Mouse (Mus musculus) splenic B cell, adult 2 months (primary cell): Measurements from ENCODE around the gene Gas2l1.

Experiments
- DNase-seq: peaks from one replicate; pipeline ENCODE4 v3.0.0-alpha.2; 2011; ENCODE audit warnings: low read depth, low spot score
- H3K27me3 ChIP-seq: 2 replicates; pipeline ENCODE4 v1.6.1; 2012; ENCODE audit warnings: mild to moderate bottlenecking, low read length, moderate library complexity, mixed read lengths; ENCODE audit not compliant: control insufficient read depth, poor library complexity, insufficient read depth, severe bottlenecking
- H3K36me3 ChIP-seq: 2 replicates; pipeline ENCODE4 v1.6.1; 2012; ENCODE audit warnings: mild to moderate bottlenecking, low read length, moderate library complexity, mixed read lengths; ENCODE audit not compliant: control insufficient read depth, poor library complexity, insufficient read depth, severe bottlenecking

Gene Gas2l1

GRCm38 (mm10) chr11:5065056-5065821 is at the start of gene Gas2l1:
TSS of gene Gas2l1 (minus strand) at chr11:5065327.
- DNase-seq, result peak; percentile 67
- Histone ChIP-seq H3K27me3 (no peaks in the 10 kb centered on the region), H3K36me3 (peaks cover 3% of the 10 kb centered on the region)

DNA sequence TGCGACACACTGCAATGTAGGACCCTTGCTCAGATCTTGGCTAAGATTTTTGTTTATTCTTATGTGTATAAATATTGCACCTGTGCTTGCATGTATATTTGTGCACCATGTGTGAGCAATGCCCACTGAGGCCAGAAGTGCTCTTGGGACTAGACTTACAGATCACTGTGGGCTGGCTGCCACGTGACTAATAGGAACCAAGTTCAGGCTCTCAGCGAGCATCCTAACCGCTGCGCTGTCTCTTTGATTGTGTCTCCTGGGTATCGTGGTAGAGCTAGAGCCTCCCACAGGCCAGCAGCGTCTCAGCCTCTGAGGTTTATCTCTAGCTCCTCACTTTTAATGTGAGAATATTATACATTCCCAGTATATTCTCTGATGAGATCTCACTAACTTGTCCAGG is 48.5 kb upstream of the Gas2l1 start:
- no peaks in the 10 kb centered on the region for H3K36me3 ChIP-seq
- no peak for DNase-seq

GRCm38 (mm10) chr11:5109441-5109840 is 44.3 kb upstream of the Gas2l1 start:
- no peak for DNase-seq
- no peaks in the 10 kb centered on the region; the same call in 1 of the 2 replicates for H3K36me3 ChIP-seq
- H3K27me3 ChIP-seq, result no peaks in the 10 kb centered on the region

More for the DNA sequence above, 48.5 kb upstream of the Gas2l1 start:
- H3K27me3 ChIP-seq, result no peaks in the 10 kb centered on the region

- no peak for DNase-seq
- no peaks in the 10 kb centered on the region for H3K27me3 ChIP-seq
- no peaks in the 10 kb centered on the region; the same call in 1 of the 2 replicates for H3K36me3 ChIP-seq
Measured at GRCm38 (mm10) chr11:5103986-5104509, 38.9 kb upstream of the Gas2l1 start.

- DNase-seq, result no peak
- Histone ChIP-seq H3K36me3 (no peaks in the 10 kb centered on the region; the same call in 1 of the 2 replicates), H3K27me3 (no peaks in the 10 kb centered on the region)
Measured at GRCm38 (mm10) chr11:5102384-5102783, 37.3 kb upstream of the Gas2l1 start.

DNA sequence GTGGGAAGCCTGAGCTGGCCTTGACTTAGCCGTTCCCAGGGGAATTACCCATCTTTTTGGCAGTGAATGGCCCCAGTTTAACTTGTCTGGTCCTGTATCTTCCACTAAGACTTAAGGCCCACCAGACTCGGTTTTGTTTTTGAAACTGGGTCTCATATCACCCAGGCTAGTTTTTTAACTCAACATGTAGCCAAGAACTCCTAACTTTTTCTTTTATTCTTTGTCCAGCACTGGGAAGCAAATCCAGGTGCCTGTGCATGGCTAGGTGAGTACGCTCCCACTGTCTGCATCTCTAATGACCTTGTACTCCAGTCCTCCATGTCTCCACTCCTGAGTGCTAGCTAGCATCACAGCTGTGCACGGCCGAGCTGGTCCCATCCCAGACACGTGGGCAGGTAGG is 36.5 kb upstream of the Gas2l1 start:
- Histone ChIP-seq H3K36me3 (no peaks in the 10 kb centered on the region; the same call in 1 of the 2 replicates), H3K27me3 (no peaks in the 10 kb centered on the region)
- DNase-seq, result no peak

GRCm38 (mm10) chr11:5100801-5101200 is 35.7 kb upstream of the Gas2l1 start:
- no peak for DNase-seq
- Histone ChIP-seq H3K36me3 (no peaks in the 10 kb centered on the region), H3K27me3 (no peaks in the 10 kb centered on the region)

GRCm38 (mm10) chr11:5100283-5100682 is 35.2 kb upstream of the Gas2l1 start:
- peak; percentile 29 for DNase-seq
- Histone ChIP-seq H3K27me3 (no peaks in the 10 kb centered on the region), H3K36me3 (no peaks in the 10 kb centered on the region)

GRCm38 (mm10) chr11:5099576-5100183 is 34.6 kb upstream of the Gas2l1 start:
- Histone ChIP-seq H3K36me3 (no peaks in the 10 kb centered on the region), H3K27me3 (no peaks in the 10 kb centered on the region)
- DNase-seq, result peak; percentile 77

DNA sequence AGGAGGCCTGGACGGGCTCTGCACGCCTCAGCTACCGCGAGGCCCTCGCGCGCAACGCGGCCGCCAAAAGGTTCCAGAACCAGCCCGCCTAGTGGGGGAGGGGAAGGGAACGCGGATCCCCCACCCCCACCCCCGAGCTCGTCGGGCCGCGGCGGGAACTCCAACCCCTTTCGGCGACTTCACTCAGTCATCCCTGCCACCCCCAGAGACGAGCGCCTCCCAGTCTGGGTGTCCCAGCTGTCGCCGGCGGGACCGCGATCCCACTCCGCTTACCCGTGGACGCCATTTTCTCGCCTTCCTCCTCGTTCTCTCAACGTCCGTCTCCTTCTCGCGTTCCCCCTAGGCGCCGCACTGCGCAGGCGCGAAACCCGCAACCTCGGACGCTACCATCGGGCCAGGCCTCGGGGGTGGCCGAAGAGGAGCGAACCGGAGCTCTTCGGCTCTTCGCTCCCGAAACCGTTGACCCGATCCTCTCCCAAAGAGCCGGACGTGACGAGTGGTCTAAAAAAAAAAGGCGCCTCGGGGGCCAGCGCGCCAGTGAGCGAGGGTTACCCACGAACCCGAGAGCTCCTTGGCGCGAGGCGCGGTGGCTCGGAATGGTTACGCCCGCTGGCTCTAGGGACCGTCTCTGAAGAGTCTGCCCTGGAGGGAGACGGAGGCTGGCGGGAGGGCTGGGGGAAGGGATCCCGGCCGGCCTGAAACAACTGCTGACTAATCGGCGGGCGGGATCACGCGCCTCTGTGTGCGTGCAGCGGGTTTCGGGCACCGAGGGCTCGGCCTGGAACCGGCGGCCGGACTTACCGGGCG is 33.8 kb upstream of the Gas2l1 start, which contains the start of the genes Rhbdd3 and Ewsr1:
TSS of gene Rhbdd3 (plus strand) at position 191 of the 807 bp plus-strand sequence.
TSS of gene Ewsr1 (minus strand) at position 531 of the 807 bp plus-strand sequence.
- Histone ChIP-seq H3K27me3 (no peaks in the 10 kb centered on the region), H3K36me3 (no peaks in the 10 kb centered on the region)
- peak; percentile 97 for DNase-seq

DNA sequence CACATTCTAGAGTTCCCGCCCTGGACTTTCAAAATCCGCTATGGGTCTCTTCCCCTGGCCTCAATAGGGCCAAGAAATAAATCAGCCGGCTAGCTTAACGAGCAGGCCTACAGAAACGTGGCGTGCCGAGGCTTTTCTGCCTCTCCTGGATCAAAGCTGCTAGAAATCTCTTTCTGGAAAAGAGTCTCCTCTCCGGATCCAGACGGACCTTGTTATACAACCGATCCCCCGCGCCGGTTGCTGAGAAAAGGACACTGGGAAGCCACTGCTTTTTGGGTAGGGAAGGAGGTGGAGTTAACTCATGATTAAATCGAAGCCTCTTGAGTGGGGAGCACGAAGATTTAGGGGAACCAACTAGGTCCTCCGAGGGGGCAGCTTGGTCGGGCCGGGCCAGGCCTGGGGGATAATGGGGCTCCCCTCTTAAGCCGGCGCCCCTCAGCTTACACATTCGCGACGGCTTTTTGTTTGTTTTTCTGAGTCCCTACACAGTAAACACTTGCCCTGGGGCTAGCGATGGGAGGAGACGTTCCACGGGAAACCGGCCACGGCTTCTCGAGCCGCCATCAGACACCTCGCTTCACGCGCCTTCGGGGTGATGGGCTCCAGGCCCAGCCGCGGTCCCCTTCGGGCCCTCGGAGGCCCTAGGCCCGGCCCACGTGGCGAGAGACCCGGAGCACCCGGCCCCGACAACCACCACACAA is 33.1 kb upstream of the Gas2l1 start:
- H3K36me3 ChIP-seq, result no peaks in the 10 kb centered on the region
- DNase-seq, result peak; percentile 41
- no peaks in the 10 kb centered on the region for H3K27me3 ChIP-seq

DNA sequence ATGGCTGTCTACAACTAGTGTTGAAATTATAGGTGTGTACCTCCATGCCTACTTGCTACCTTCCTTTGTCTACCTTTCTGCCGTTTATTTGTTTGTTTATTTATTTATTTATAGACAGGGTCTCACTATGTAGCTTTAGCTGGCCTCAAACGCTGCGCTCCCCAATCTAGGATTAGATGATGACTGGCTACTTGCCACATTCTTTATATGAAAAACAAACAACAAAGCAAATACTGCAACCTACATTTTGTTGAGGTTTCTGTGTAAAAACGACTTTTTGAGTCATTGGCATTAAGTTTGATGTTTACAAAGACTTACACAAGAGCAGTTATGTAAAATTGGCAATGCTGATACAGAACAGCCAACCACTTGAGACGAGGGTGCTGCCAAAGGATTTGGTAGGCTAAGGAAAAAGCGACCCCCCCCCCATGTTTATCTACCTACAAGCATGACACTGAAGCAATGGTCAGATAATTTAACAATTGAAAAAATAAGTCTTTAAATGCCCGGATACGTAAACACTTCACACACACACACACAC is 31.4 kb upstream of the Gas2l1 start:
- no peaks in the 10 kb centered on the region for H3K27me3 ChIP-seq
- no peak for DNase-seq
- H3K36me3 ChIP-seq, result peaks cover 8% of the 10 kb centered on the region

- Histone ChIP-seq H3K27me3 (no peaks in the 10 kb centered on the region), H3K36me3 (peaks cover 8% of the 10 kb centered on the region)
- DNase-seq, result no peak
Measured at GRCm38 (mm10) chr11:5095877-5096276, 30.8 kb upstream of the Gas2l1 start.

DNA sequence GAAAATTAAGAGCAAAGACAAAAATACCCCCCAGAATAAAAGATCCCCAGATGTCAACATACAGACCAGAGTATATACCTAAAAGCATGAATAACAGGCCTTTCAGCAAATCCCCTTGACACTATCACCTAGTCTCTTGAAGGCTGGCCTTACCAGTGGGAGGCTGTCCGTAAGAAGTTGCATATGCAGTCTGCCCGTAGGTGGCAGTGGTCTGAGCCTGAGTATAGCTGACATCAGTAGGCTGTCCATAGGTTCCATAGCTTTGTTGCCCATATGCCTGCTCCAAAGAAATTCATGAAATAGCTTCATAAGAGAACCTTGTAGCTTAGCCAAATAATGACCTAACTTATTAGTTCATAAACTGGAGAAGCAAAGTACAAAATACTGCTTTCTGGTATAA is 26.6 kb upstream of the Gas2l1 start:
- no peaks in the 10 kb centered on the region for H3K27me3 ChIP-seq
- peak; percentile 47 for DNase-seq
- H3K36me3 ChIP-seq, result peaks cover 24% of the 10 kb centered on the region
